Mouse (Mus musculus) ovary, adult 18-20 months (tissue): Measurements from ENCODE around the gene Mesd.
A peak's percentile ranks its signal among the peaks of the same experiment; 100 is the strongest.

Experiments used
- DNase-seq: peaks from one replicate; pipeline ENCODE4 v3.0.0; 2022; ENCODE audit warnings: low spot score, mixed read lengths

Gene Mesd

DNA sequence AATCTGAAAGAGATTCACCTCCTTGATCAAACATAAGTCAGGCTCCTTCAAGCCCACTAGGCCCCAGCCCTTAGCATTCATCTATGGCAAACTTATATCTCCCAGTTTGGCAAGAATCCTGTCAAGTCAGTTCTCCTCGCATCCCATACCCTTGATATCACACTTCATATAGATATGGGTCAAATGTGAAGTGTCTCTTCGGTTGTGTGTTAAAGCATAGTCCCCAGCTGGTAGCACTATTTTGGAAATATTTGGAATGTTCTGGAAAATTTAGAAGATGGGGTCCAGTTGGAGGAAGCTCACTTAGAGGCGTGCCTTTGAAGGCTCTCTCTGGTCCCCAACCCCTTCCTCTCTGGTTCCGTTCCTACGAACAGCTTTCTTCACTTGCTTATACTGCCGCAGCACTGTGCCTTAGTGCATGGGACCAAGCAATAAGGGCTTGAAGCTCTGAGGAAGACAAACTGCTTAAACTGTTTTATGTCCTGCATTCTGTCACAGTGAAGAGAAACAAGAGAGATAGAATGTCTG lies 29.2 kb downstream of the Mesd start:
- DNase-seq, result no peak

GRCm38 (mm10) chr7:83913995-83914394 lies 29.7 kb downstream of the Mesd start:
- DNase-seq, result no peak

DNA sequence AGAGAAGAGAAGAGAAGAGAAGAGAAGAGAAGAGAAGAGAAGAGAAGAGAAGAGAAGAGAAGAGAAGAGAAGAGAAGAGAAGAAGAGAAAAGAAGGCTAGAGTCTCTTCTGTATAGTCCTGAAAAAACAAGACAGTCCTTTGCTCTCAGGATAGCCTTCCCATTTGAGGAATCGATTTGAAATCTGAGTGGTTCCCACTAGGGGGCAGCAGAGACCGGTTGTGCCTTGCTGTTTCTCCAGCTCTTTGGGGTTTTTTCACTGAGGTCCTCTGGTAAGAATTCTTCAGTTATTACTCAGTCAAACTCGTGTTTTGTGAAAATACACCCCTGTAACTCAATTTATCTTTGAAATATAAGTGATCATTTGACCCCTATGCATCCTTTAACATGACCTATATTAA lies 30.3 kb downstream of the Mesd start:
- DNase-seq, result peak; percentile 20

- no peak for DNase-seq
Observed at GRCm38 (mm10) chr7:83920241-83920640, 36.0 kb downstream of the Mesd start.

DNA sequence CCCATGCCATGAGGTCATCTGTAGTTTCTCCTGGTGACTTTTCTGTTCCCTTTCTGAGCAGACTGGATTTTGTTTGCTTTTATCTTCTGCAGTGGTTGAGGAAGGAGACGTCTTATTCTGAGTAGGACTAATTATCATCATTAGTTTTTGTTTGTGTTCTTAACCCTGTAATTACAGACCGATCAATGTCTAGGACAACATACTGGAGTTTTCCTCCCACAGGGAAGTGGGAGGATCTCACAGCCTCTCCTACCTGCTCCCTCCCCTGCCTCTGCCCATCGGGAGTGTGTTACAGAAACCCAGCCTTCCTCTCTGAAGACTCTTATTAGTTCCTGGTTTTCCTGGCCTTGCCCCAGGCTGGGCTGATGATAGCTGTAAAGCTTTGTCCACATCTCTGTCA lies 37.4 kb downstream of the Mesd start:
- no peak for DNase-seq

GRCm38 (mm10) chr7:83939017-83939721 lies 54.9 kb downstream of the Mesd start:
- no peak for DNase-seq

DNA sequence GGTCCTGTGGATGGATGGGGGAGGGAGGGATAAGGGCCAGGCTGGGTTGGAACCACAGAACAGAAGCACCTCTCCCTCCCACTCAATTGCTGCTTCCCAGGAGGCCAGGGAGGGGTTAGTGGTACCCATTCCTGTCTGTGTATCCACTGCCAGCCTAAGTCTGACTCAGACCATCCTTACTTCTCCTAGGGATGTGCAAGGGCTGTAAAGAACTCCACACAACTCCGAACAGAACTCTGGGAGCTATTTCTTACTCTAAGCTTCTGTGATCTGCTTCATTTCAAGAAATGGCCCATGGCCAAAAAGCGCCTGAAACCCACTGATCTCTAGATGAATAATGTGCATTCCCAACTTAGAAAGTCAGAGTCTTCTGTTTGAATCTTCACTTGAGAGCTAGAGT lies 55.9 kb downstream of the Mesd start:
- no peak for DNase-seq

GRCm38 (mm10) chr7:83941701-83942101 lies 57.4 kb downstream of the Mesd start:
- DNase-seq, result no peak

DNA sequence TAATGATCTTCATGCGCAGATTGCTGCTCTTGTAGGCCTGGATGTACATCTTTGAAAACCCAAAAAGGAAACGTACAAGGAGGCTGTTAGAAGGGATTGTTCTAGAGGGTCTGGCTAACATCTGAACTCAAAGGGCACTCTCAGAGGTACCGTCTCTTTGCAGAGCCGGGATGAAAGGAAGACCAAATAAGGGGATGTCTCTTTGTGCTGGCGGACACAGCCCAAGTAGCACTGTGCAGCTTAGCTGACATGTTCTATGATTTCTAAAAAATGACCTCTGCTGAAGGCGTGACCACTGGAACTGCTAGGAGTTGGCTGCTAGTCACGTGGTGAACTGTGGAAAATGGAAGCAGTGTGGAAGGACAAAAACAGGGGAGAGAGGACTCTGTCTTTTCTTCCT lies 64.5 kb downstream of the Mesd start:
- no peak for DNase-seq

GRCm38 (mm10) chr7:83949662-83950061 lies 65.4 kb downstream of the Mesd start:
- DNase-seq, result no peak
